Mouse (Mus musculus): Measurements from ENCODE around the gene Plekhm3.

DNA sequence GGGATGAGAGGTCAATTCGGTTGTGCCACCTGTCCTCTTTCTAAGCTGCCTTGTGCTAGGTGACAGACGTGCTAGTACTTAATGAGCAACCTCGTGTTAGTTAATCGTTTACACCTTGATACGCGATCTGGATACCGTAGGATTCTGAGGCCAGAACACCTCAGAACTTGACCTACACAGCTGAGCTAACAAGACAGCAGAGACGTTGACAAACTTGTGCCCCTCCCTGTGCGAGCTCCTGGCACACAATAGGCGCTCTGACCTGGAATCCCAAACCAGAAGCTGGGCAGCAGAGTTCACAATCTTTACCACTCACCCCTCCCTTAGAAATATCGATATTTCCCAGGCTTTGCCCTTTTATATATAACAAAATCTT is 218.5 kb downstream of the Plekhm3 start:
- TF ChIP-seq EP300 (IDR thresholded peaks at IDR 0.05; ENCODE audit: low read depth) (no peak), CTCF (IDR thresholded peaks at IDR 0.05; ENCODE audit: low read depth) (no peak)

Measured in liver, embryonic 14.5 days (tissue).